Mouse (Mus musculus) midbrain, embryonic 14.5 days (tissue): Measurements from ENCODE around the gene Ptprs. TPM values are rescaled to one million over a fixed set of nuclear protein-coding genes. Genes with fewer than 3 reads are reported as not detected.

ENCODE experiments used
- ATAC-seq: fragments of 200-750 bp; cut with Nextera tagmentation; 2 replicates; pipeline ENCODE4 v1.8.0; 2017; ENCODE audit warnings: moderate number of reproducible peaks, moderate library complexity; ENCODE audit not compliant: low FRiP score, low TSS enrichment
- DNase-seq: peaks from one replicate; pipeline ENCODE4 v3.0.0-alpha.2; 2015
- H3K27ac ChIP-seq: fragments of 300-500 bp; sonication (generic); replicated peaks from 2 replicates; pipeline ENCODE4 v1.5.1; 2014; ENCODE audit warnings: mild to moderate bottlenecking, low read depth, low read length, moderate library complexity
- H3K27me3 ChIP-seq: fragments of 300-500 bp; sonication (generic); 2 replicates; pipeline ENCODE4 v1.6.1; 2014; ENCODE audit warnings: low read length, control low read depth, mixed read lengths; ENCODE audit not compliant: control insufficient read depth, insufficient read depth
- H3K36me3 ChIP-seq: fragments of 300-500 bp; sonication (generic); 2 replicates; pipeline ENCODE4 v1.6.1; 2014; ENCODE audit warnings: low read length, control low read depth; ENCODE audit not compliant: control insufficient read depth, insufficient read depth
- H3K4me1 ChIP-seq: fragments of 300-500 bp; sonication (generic); 2 replicates; pipeline ENCODE4 v1.6.1; 2014; ENCODE audit warnings: mild to moderate bottlenecking, antibody characterized with exemption, low read length, control low read depth; ENCODE audit not compliant: control insufficient read depth, insufficient read depth
- H3K4me2 ChIP-seq: fragments of 300-500 bp; sonication (generic); 2 replicates; pipeline ENCODE4 v1.6.1; 2014; ENCODE audit warnings: mild to moderate bottlenecking, low read length, moderate library complexity
- H3K4me3 ChIP-seq: fragments of 300-500 bp; sonication (generic); replicated peaks from 2 replicates; pipeline ENCODE4 v1.5.1; 2014; ENCODE audit warnings: low read depth, low read length
- H3K9ac ChIP-seq: fragments of 300-500 bp; sonication (generic); replicated peaks from 2 replicates; pipeline ENCODE4 v1.6.1; 2014; ENCODE audit warnings: mild to moderate bottlenecking, low read length, moderate library complexity
- H3K9me3 ChIP-seq: fragments of 300-500 bp; sonication (generic); 2 replicates; pipeline ENCODE4 v1.6.1; 2016; ENCODE audit warnings: low read length, control low read depth, mixed read lengths; ENCODE audit not compliant: control insufficient read depth
- WGBS: fragments of 180-500 bp; shearing (Covaris S2); extraction: QIAGEN DNeasy Blood & Tissue Kit; methylation state at CpG from one replicate; pipeline ENCODE4 v1.1.7; 2014; 5-methylcytosine and 5-hydroxymethylcytosine counted together
- polyA plus RNA-seq: library from polyadenylated mRNA; unstranded; fragments of >200 nt; fragmentation: Nextera tagmentation; extraction: Ambion mirVana; gene quantifications from 2 replicates; pipeline ENCODE4 v1.2.1, GENCODE M21; 2014

Ptprs gene
- polyA plus RNA-seq, 1 experiment from 2014 or later: 304 TPM

GRCm38 (mm10) chr17:56387612-56388011 is 88.7 kb downstream of the Ptprs start:
- Histone ChIP-seq H3K27me3 (no peaks in the 10 kb centered on the region), H3K27ac (no peak overlapping the region), H3K36me3 (peaks cover 94% of the 10 kb centered on the region), H3K9me3 (no peaks in the 10 kb centered on the region), H3K4me2 (no peak overlapping the region), H3K9ac (no peak overlapping the region), H3K4me1 (no peaks in the 10 kb centered on the region), H3K4me3 (no peak overlapping the region)
- ATAC-seq (no peak), DNase-seq (no peak)
- 91% methylated on average over 6 of the region's 6 CpGs for WGBS

GRCm38 (mm10) chr17:56384903-56385302 is 91.4 kb downstream of the Ptprs start:
- DNase-seq: no peak
- H3K4me2 ChIP-seq: no peak overlapping the region
- peaks cover 95% of the 10 kb centered on the region for H3K36me3 ChIP-seq
- H3K4me1 ChIP-seq: 0 out of 2 replicates have a peak, but pooled peaks cover 2% of the 10 kb centered on the region
- no peak overlapping the region for H3K4me3 ChIP-seq
- H3K27me3 ChIP-seq: no peaks in the 10 kb centered on the region
- no peak overlapping the region for H3K27ac ChIP-seq
- no peaks in the 10 kb centered on the region for H3K9me3 ChIP-seq
- H3K9ac ChIP-seq: no peak overlapping the region
- no peak for ATAC-seq
- WGBS: 75% methylated on average over 6 of the region's 6 CpGs

- Histone ChIP-seq H3K27me3 (no peaks in the 10 kb centered on the region), H3K9me3 (no peaks in the 10 kb centered on the region), H3K9ac (no peak overlapping the region), H3K36me3 (peaks cover 94% of the 10 kb centered on the region), H3K4me2 (no peak overlapping the region), H3K4me3 (no peak overlapping the region), H3K4me1 (0 out of 2 replicates have a peak, but pooled peaks cover 2% of the 10 kb centered on the region), H3K27ac (0 out of 2 replicates have a peak overlapping the region, but pooled peaks have one; percentile 20)
- WGBS: 30% methylated on average over 8 of the region's 8 CpGs
- ATAC-seq (no peak), DNase-seq (no peak)
Measured at GRCm38 (mm10) chr17:56382997-56383396, 93.3 kb downstream of the Ptprs start.

- H3K4me3 ChIP-seq: no peak overlapping the region
- no peaks in the 10 kb centered on the region for H3K27me3 ChIP-seq
- no peak for DNase-seq
- H3K36me3 ChIP-seq: peaks cover 96% of the 10 kb centered on the region
- H3K4me1 ChIP-seq: 0 out of 2 replicates have a peak, but pooled peaks cover 2% of the 10 kb centered on the region
- H3K4me2 ChIP-seq: no peak overlapping the region
- no peak for ATAC-seq
- no peaks in the 10 kb centered on the region for H3K9me3 ChIP-seq
- 50% methylated on average over 5 of the region's 5 CpGs for WGBS
- 0 out of 2 replicates have a peak overlapping the region, but pooled peaks have one; percentile 32 for H3K27ac ChIP-seq
- H3K9ac ChIP-seq: no peak overlapping the region
Measured at GRCm38 (mm10) chr17:56381183-56381582, 95.1 kb downstream of the Ptprs start.

GRCm38 (mm10) chr17:56380286-56380685 is 96.0 kb downstream of the Ptprs start:
- H3K27me3 ChIP-seq: no peaks in the 10 kb centered on the region
- peak; percentile 46 for DNase-seq

GRCm38 (mm10) chr17:56379281-56379834 is 96.9 kb downstream of the Ptprs start:
- WGBS: 75% methylated on average over 6 of the region's 6 CpGs
- Histone ChIP-seq H3K9ac (no peak overlapping the region), H3K27ac (peak overlapping the region; percentile 37; the same call in 1 of the 2 replicates), H3K9me3 (no peaks in the 10 kb centered on the region), H3K27me3 (no peaks in the 10 kb centered on the region), H3K4me1 (0 out of 2 replicates have a peak, but pooled peaks cover 2% of the 10 kb centered on the region), H3K4me3 (no peak overlapping the region), H3K4me2 (no peak overlapping the region), H3K36me3 (peaks cover 95% of the 10 kb centered on the region)
- ATAC-seq (no peak), DNase-seq (no peak)

More at GRCm38 (mm10) chr17:56380286-56380685, 96.0 kb downstream of the Ptprs start:
- Histone ChIP-seq H3K27ac (peak overlapping the region; percentile 37; the same call in 1 of the 2 replicates), H3K9me3 (no peaks in the 10 kb centered on the region), H3K36me3 (peaks cover 96% of the 10 kb centered on the region), H3K9ac (no peak overlapping the region), H3K4me1 (0 out of 2 replicates have a peak, but pooled peaks cover 2% of the 10 kb centered on the region), H3K4me3 (no peak overlapping the region), H3K4me2 (no peak overlapping the region)
- ATAC-seq: peak; percentile 49
- 70% methylated on average over 6 of the region's 6 CpGs for WGBS

- no peak overlapping the region for H3K4me2 ChIP-seq
- H3K27ac ChIP-seq: 0 out of 2 replicates have a peak overlapping the region, but pooled peaks have one; percentile 1
- no peak overlapping the region for H3K4me3 ChIP-seq
- H3K9ac ChIP-seq: no peak overlapping the region
- WGBS: 83% methylated on average over 1 of the region's 1 CpGs
- no peaks in the 10 kb centered on the region for H3K9me3 ChIP-seq
- no peak for DNase-seq
- peaks cover 98% of the 10 kb centered on the region for H3K36me3 ChIP-seq
- ATAC-seq: no peak
- no peaks in the 10 kb centered on the region for H3K27me3 ChIP-seq
- no peaks in the 10 kb centered on the region for H3K4me1 ChIP-seq
Measured at GRCm38 (mm10) chr17:56374851-56375250, 101.4 kb downstream of the Ptprs start.

- Histone ChIP-seq H3K4me3 (no peak overlapping the region), H3K27ac (peak overlapping the region; percentile 66), H3K27me3 (no peaks in the 10 kb centered on the region), H3K36me3 (peaks cover 96% of the 10 kb centered on the region), H3K9me3 (no peaks in the 10 kb centered on the region), H3K9ac (peak overlapping the region; percentile 6; the same call in 1 of the 2 replicates), H3K4me2 (no peak overlapping the region), H3K4me1 (no peaks in the 10 kb centered on the region)
- 71% methylated on average over 17 of the region's 17 CpGs for WGBS
- ATAC-seq (no peak), DNase-seq (no peak)
Measured at GRCm38 (mm10) chr17:56373136-56374034, 102.9 kb downstream of the Ptprs start.
